Mouse (Mus musculus) liver (tissue): ENCODE data around the gene Sgo1.

ENCODE experiments used
- DNase-seq: peaks from one replicate; pipeline ENCODE4 v3.0.0-alpha.2; 2020; ENCODE audit warnings: mixed read lengths

The Sgo1 gene

DNA sequence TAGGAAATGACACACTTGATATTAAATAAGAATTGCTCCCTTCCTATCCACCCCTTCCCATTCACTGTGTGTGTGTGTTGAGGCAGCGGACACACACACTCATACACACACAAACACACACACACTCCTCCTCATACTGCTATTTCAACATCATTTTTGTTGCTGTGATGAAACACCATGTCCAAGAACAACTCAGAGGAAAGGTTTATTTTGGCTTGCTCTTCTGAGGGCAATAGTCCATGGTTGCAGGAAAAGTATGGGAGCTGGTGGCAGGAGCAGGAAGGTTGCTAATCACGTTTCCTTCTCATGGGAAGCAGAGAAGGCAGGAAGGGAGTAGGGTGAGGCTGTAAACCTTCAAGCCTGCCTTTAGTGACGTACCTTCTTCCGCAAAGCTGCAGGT is 45.8 kb downstream of the Sgo1 start:
- no peak for DNase-seq

DNA sequence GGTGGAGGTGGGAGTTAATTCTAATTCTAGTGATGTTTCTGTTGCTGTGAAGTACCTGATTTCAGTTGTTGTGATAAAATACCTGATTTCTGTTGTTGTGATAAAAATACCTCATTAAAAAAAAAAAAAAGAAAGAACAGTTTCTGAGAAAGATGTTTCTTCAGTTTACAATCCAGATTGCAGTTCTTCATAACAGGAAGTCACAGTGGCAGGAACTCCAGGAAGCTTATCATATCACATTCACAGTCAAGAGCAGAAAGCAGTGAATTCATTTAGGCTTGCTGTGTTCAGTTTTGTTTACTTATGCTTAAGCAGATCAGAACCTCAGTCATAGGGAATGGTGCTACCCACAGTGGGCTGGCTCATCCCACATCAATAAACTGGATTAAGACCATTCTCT is 57.8 kb downstream of the Sgo1 start:
- DNase-seq, result no peak

DNA sequence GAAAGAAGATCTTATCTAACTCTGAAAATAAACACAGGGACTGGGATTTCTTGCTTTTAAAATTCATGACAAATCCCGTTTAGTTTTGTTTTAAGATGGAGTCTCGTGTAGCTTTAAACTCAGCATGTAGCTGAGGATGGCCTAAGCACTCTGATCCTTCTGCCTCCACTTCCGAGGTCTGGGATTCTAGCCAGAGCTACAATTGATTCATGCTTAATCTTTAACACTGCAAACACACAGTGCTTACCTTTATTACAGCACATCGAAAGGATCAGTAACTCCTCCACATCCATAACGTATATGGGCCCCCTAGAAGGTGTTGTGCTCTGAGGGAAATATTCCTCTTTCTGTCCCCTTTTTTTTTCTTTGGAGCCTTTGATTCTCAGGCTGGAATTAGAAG is 61.0 kb downstream of the Sgo1 start:
- DNase-seq, result no peak

DNA sequence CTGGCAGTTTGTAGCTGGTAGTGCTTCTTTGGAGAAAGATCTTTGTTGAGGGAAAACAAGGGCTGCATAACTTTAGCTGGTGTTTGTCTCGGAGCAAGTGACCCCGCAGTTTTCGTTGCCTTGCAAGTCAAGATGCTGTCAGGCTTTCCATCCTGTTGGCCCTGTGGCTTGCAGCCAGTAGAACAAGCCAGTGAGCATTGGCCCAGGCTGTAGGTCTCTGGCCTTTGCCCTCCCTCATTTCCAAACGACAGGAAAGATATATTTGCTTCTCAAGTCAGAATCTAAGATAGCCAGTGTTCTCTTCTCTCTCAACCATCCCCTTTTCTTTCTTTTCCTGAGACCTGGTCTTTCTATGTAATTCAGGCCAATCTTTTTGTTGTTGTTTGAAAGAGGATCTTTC is 61.6 kb downstream of the Sgo1 start:
- DNase-seq, result no peak

DNA sequence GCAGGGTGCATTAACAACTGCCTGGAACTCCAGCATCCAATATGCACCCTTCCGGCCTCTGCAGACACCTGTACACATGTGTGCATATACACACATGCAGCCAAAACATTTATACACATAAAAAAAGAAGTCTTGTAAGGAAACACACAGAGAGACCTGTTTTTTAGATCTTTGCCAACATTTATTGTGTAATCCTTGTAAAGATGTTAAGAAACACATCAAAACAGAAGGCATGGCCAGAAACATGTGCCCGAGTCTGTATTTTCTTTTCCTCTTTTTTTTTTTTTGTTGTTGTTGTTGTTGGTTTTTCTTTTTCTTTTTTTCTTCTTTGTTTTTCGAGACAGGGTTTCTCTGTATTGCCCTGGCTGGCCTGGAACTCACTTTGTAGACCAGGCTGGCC is 63.0 kb downstream of the Sgo1 start:
- DNase-seq, result no peak
